ENCODE assay signal across 8 mouse cellular contexts in the genomic region with DNA sequence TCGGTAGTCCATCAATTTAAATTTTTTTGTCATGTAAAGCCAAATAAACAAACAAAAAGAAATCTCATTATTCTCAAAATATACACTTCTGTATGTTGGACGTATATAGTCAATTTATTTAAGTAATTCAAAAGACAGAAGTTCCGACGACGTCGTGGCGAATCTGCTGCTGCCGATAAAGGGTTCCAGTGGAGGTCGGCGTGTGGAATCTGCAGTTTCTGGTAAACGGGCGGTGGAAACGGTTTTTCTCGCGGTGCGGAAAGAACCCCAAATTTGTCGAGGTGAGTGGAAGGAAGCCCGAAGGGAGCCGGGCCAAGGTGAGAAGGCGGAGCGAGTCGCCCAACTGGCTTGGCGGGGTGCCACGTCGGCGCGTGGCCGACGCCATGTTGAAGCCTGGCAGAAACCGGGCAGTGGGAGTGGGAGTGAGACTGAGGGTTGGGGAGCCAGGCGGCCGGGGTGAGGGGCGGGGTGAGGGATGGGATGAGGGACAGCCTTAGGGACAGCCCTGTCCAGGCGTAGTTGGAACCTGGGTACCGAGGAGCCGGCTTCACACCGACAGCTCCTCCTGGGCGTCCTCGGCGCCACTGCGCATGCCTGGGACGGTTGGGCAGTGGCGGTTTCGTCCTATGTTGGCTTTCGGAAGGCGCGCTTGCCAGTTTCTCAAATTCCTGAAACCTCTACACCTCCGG. TPM values are rescaled to one million over a fixed set of nuclear protein-coding genes. Genes with fewer than 3 reads are reported as not detected.
A peak's percentile ranks its signal among the peaks of the same experiment; 100 is the strongest.
DNase-seq lines count a peak whose midpoint lies in the region; ATAC-seq and TF ChIP-seq lines count a peak whose summit lies in the region.

A gene (plus strand): TSS at position 169 of the 689 bp plus-strand sequence.

- H3K27ac ChIP-seq in gastrocnemius, adult 2 months, result peak within 1 kb of the TSS; percentile 97
- H3K27ac ChIP-seq in hindbrain, postnatal 0 days, result peak within 1 kb of the TSS; percentile 98
- H3K27ac ChIP-seq in left cerebral cortex, adult 2 months, result peak within 1 kb of the TSS; percentile 98

- no peaks in the 10 kb centered on the region for H3K36me3 ChIP-seq in hindbrain, postnatal 0 days (ENCODE audit: insufficient read depth, low read length)
- H3K36me3 ChIP-seq in megakaryocyte, embryonic 14.5 days (replicated peaks; ENCODE audit: low read length), result peaks cover 25% of the 10 kb centered on the region

- peak within 1 kb of the TSS; percentile 74 for H3K4me3 ChIP-seq in gastrocnemius, adult 2 months
- peak within 1 kb of the TSS; percentile 68 for H3K4me3 ChIP-seq in hindbrain, postnatal 0 days (ENCODE audit: low read length)
- peak within 1 kb of the TSS; percentile 57 for H3K4me3 ChIP-seq in left cerebral cortex, adult 2 months
- peak within 1 kb of the TSS; percentile 98 for H3K4me3 ChIP-seq in megakaryocyte, embryonic 14.5 days (replicated peaks)

- intact Hi-C loops in gastrocnemius, adult 2 months (cut with DNase I), result no loop called here
- intact Hi-C loops in left cerebral cortex, adult 2 months (cut with DNase I), result loop anchor here (2.0 to 5.0 kb wide), 2 partner anchors 36 to 56 kb away; no protein-coding TSS in a partner anchor

- no peaks in the 10 kb centered on the region for H3K9me3 ChIP-seq in hindbrain, postnatal 0 days (ENCODE audit: low read length)
- H3K9me3 ChIP-seq in megakaryocyte, embryonic 14.5 days, result no peaks in the 10 kb centered on the region

- no peaks in the 10 kb centered on the region for H3K27me3 ChIP-seq in hindbrain, postnatal 0 days (ENCODE audit: insufficient read depth, low read length)
- H3K27me3 ChIP-seq in megakaryocyte, embryonic 14.5 days (replicated peaks), result no peaks in the 10 kb centered on the region

- peaks cover 5% of the 10 kb centered on the region for H3K4me1 ChIP-seq in hindbrain, postnatal 0 days (ENCODE audit: insufficient read depth, low read length)
- peaks cover 52% of the 10 kb centered on the region for H3K4me1 ChIP-seq in megakaryocyte, embryonic 14.5 days

- no peak for TF ChIP-seq CTCF in gastrocnemius, adult 2 months (IDR thresholded peaks at IDR 0.05)
- TF ChIP-seq CTCF in hindbrain, postnatal 0 days (IDR thresholded peaks at IDR 0.05; ENCODE audit: low read depth), result peak; percentile 16; the same call in 1 of the 2 replicates
- no peak for TF ChIP-seq CTCF in left cerebral cortex, adult 2 months (IDR thresholded peaks at IDR 0.05)

- under 1% methylated on average over 46 of the region's 48 CpGs for WGBS in hindbrain, postnatal 0 days

- peak; percentile 76 for ATAC-seq in common myeloid progenitor, adult 5-6 weeks (replicated peaks; ENCODE audit: low read depth, poor library complexity, severe bottlenecking)
- peak; percentile 93 for ATAC-seq in hindbrain, postnatal 0 days

- H3K9ac ChIP-seq in hindbrain, postnatal 0 days (replicated peaks; ENCODE audit: low read length), result peak within 1 kb of the TSS; percentile 70

- H3K4me2 ChIP-seq in hindbrain, postnatal 0 days (ENCODE audit: low read depth, low read length), result peak within 1 kb of the TSS; percentile 79

- DNase-seq in ZHBTc4 (ENCODE audit: low read depth, low spot score), result peak; percentile 92
- peak; percentile 95 for DNase-seq in gastrocnemius, adult 2 months
- DNase-seq in hindbrain, postnatal 0 days (ENCODE audit: low spot score), result peak; percentile 94
- peak; percentile 84 to 91 for DNase-seq in left cerebral cortex, adult 2 months (ENCODE audit: extremely low spot score in 1 of 2, low spot score in 2 of 2)
- peak; percentile 91 for DNase-seq in right cerebral cortex, postnatal 10 days (ENCODE audit: low spot score in 2 of 2)
- peak; percentile 94 for DNase-seq in urinary bladder, postnatal 25 days (ENCODE audit: low spot score)

RNA-seq across cellular contexts. Expression of the gene that starts here (rescaled TPM):
- 12.1 and 15.4 TPM in 2 replicates for total RNA-seq in common myeloid progenitor, adult 5-6 weeks (2017)
- total RNA-seq in gastrocnemius, adult 2 months (2021), result 10 to 100 TPM; 27.7 to 33.1 TPM
- total RNA-seq in hindbrain, postnatal 0 days (2014; rRNA removed), result 4.0 and 17.2 TPM in 2 replicates
- 13.9 and 17.3 TPM in 2 replicates for polyA plus RNA-seq in hindbrain, postnatal 0 days (2015; fragmentation: Nextera tagmentation; extraction: Ambion mirVana)
- total RNA-seq in left cerebral cortex, adult 2 months (2021), result 10 to 100 TPM; 19.9 to 20.8 TPM
- 8.7 and 27.1 TPM in 2 replicates for polyA plus RNA-seq in megakaryocyte, embryonic 14.5 days (2012; ENCODE audit: insufficient read depth, low replicate concordance)

Comparison
In these comparisons a context has a peak if more than half of its experiments do, and no peak if none do; other contexts are left out.
1. Peak in every context shown above with its lines: DNase-seq, ATAC-seq, H3K4me3 ChIP-seq and H3K27ac ChIP-seq.